Mouse (Mus musculus) hindbrain, embryonic 10.5 days (tissue): ENCODE results near the gene Dscaml1. TPM values are rescaled to one million over a fixed set of nuclear protein-coding genes. Genes with fewer than 3 reads are reported as not detected.

Experiments used
- DNase-seq: peaks from one replicate; pipeline ENCODE4 v3.0.0-alpha.2; 2017; ENCODE audit warnings: low spot score
- H3K27ac ChIP-seq: fragments of 300-500 bp; sonication (generic); 2 replicates; pipeline ENCODE4 v1.5.1; 2016; ENCODE audit warnings: mild to moderate bottlenecking, moderate library complexity
- H3K27me3 ChIP-seq: fragments of 300-500 bp; sonication (generic); 2 replicates; pipeline ENCODE4 v1.6.1; 2016; ENCODE audit warnings: mild to moderate bottlenecking; ENCODE audit not compliant: poor library complexity, insufficient read depth, severe bottlenecking
- H3K36me3 ChIP-seq: fragments of 300-500 bp; sonication (generic); 2 replicates; pipeline ENCODE4 v1.6.1; 2016; ENCODE audit warnings: mild to moderate bottlenecking, moderate library complexity
- H3K4me1 ChIP-seq: fragments of 300-500 bp; sonication (generic); replicated peaks from 2 replicates; pipeline ENCODE4 v1.6.1; 2016; ENCODE audit warnings: mild to moderate bottlenecking
- H3K4me3 ChIP-seq: fragments of 300-500 bp; sonication (generic); 2 replicates; pipeline ENCODE4 v1.5.1; 2016; ENCODE audit warnings: mild to moderate bottlenecking, moderate library complexity
- H3K9me3 ChIP-seq: fragments of 300-500 bp; sonication (generic); 2 replicates; pipeline ENCODE4 v1.6.1; 2016; ENCODE audit warnings: mild to moderate bottlenecking, moderate library complexity
- WGBS: fragments of 180-500 bp; shearing (Covaris S2); methylation state at CpG from one replicate; pipeline ENCODE4 v1.1.7; 2016; 5-methylcytosine and 5-hydroxymethylcytosine counted together
- polyA plus RNA-seq: library from polyadenylated mRNA; unstranded; fragments of >200 nt; fragmentation: Nextera tagmentation; extraction: Ambion mirVana; gene quantifications from 2 replicates; pipeline ENCODE4 v1.2.1, GENCODE M21; 2016

Dscaml1 gene
- polyA plus RNA-seq, 1 experiment from 2014 or later, result 0.78 TPM

- H3K36me3 ChIP-seq, result no peaks in the 10 kb centered on the region
- H3K4me3 ChIP-seq, result no peak overlapping the region
- WGBS, result 75% methylated on average over 4 of the region's 4 CpGs
- peaks cover 20% of the 10 kb centered on the region; the same call in 1 of the 2 replicates for H3K27me3 ChIP-seq
- H3K9me3 ChIP-seq, result no peaks in the 10 kb centered on the region
- peaks cover 10% of the 10 kb centered on the region for H3K4me1 ChIP-seq
- DNase-seq, result no peak
- no peak overlapping the region for H3K27ac ChIP-seq
These were observed 12.6 kb downstream of the Dscaml1 start for GRCm38 (mm10) chr9:45439025-45439424.

GRCm38 (mm10) chr9:45440083-45440784 is 13.8 kb downstream of the Dscaml1 start:
- WGBS, result 85% methylated on average over 16 of the region's 16 CpGs
- peaks cover 10% of the 10 kb centered on the region for H3K4me1 ChIP-seq
- H3K9me3 ChIP-seq, result no peaks in the 10 kb centered on the region
- no peaks in the 10 kb centered on the region for H3K36me3 ChIP-seq
- H3K27me3 ChIP-seq, result peaks cover 10% of the 10 kb centered on the region; the same call in 1 of the 2 replicates
- no peak for DNase-seq
- H3K27ac ChIP-seq, result no peak overlapping the region
- no peak overlapping the region for H3K4me3 ChIP-seq

GRCm38 (mm10) chr9:45444251-45444798 is 17.9 kb downstream of the Dscaml1 start:
- no peak overlapping the region for H3K4me3 ChIP-seq
- WGBS, result 81% methylated on average over 5 of the region's 5 CpGs
- H3K27ac ChIP-seq, result no peak overlapping the region
- peaks cover 24% of the 10 kb centered on the region for H3K27me3 ChIP-seq
- no peak for DNase-seq
- H3K9me3 ChIP-seq, result no peaks in the 10 kb centered on the region
- peaks cover 9% of the 10 kb centered on the region for H3K4me1 ChIP-seq
- no peaks in the 10 kb centered on the region for H3K36me3 ChIP-seq

- 85% methylated on average over 4 of the region's 4 CpGs for WGBS
- H3K9me3 ChIP-seq, result no peaks in the 10 kb centered on the region
- peaks cover 24% of the 10 kb centered on the region for H3K27me3 ChIP-seq
- no peak overlapping the region for H3K27ac ChIP-seq
- H3K4me1 ChIP-seq, result peaks cover 5% of the 10 kb centered on the region; the same call in 1 of the 2 replicates
- no peak for DNase-seq
- H3K36me3 ChIP-seq, result no peaks in the 10 kb centered on the region
- H3K4me3 ChIP-seq, result no peak overlapping the region
These were observed 23.2 kb downstream of the Dscaml1 start for GRCm38 (mm10) chr9:45449658-45450057.

- no peak overlapping the region for H3K27ac ChIP-seq
- WGBS, result 89% methylated on average over 4 of the region's 4 CpGs
- no peak overlapping the region for H3K4me3 ChIP-seq
- no peaks in the 10 kb centered on the region for H3K9me3 ChIP-seq
- no peaks in the 10 kb centered on the region for H3K36me3 ChIP-seq
- peaks cover 22% of the 10 kb centered on the region for H3K27me3 ChIP-seq
- no peak for DNase-seq
- H3K4me1 ChIP-seq, result peaks cover 5% of the 10 kb centered on the region; the same call in 1 of the 2 replicates
These were observed 24.9 kb downstream of the Dscaml1 start for GRCm38 (mm10) chr9:45451346-45451745.

GRCm38 (mm10) chr9:45454032-45454431 is 27.6 kb downstream of the Dscaml1 start:
- DNase-seq, result no peak
- Histone ChIP-seq H3K4me1 (peaks cover 8% of the 10 kb centered on the region; the same call in 1 of the 2 replicates), H3K9me3 (no peaks in the 10 kb centered on the region), H3K27me3 (no peaks in the 10 kb centered on the region), H3K27ac (no peak overlapping the region), H3K36me3 (no peaks in the 10 kb centered on the region), H3K4me3 (no peak overlapping the region)
- 88% methylated on average over 10 of the region's 10 CpGs for WGBS

- H3K27ac ChIP-seq, result no peak overlapping the region
- no peak overlapping the region for H3K4me3 ChIP-seq
- no peaks in the 10 kb centered on the region for H3K27me3 ChIP-seq
- WGBS, result 73% methylated on average over 8 of the region's 8 CpGs
- no peak for DNase-seq
- H3K36me3 ChIP-seq, result no peaks in the 10 kb centered on the region
- peaks cover 8% of the 10 kb centered on the region; the same call in 1 of the 2 replicates for H3K4me1 ChIP-seq
- no peaks in the 10 kb centered on the region for H3K9me3 ChIP-seq
These were observed 28.6 kb downstream of the Dscaml1 start for GRCm38 (mm10) chr9:45454889-45455610.

GRCm38 (mm10) chr9:45457200-45457599 is 30.8 kb downstream of the Dscaml1 start:
- WGBS, result 44% methylated on average over 7 of the region's 7 CpGs
- no peak overlapping the region for H3K27ac ChIP-seq

GRCm38 (mm10) chr9:45458363-45458762 is 31.9 kb downstream of the Dscaml1 start:
- no peak for DNase-seq
- Histone ChIP-seq H3K36me3 (no peaks in the 10 kb centered on the region), H3K4me1 (peaks cover 8% of the 10 kb centered on the region; the same call in 1 of the 2 replicates), H3K27ac (no peak overlapping the region), H3K9me3 (no peaks in the 10 kb centered on the region), H3K27me3 (no peaks in the 10 kb centered on the region), H3K4me3 (no peak overlapping the region)
- 63% methylated on average over 14 of the region's 14 CpGs for WGBS

More at GRCm38 (mm10) chr9:45457200-45457599, 30.8 kb downstream of the Dscaml1 start:
- Histone ChIP-seq H3K4me3 (no peak overlapping the region), H3K36me3 (no peaks in the 10 kb centered on the region), H3K27me3 (no peaks in the 10 kb centered on the region), H3K4me1 (peaks cover 8% of the 10 kb centered on the region; the same call in 1 of the 2 replicates), H3K9me3 (no peaks in the 10 kb centered on the region)
- no peak for DNase-seq

GRCm38 (mm10) chr9:45465396-45466019 is 39.1 kb downstream of the Dscaml1 start:
- 53% methylated on average over 6 of the region's 6 CpGs for WGBS
- Histone ChIP-seq H3K4me1 (peaks cover 11% of the 10 kb centered on the region), H3K36me3 (no peaks in the 10 kb centered on the region), H3K9me3 (no peaks in the 10 kb centered on the region), H3K27me3 (no peaks in the 10 kb centered on the region), H3K27ac (0 out of 2 replicates have a peak overlapping the region, but pooled peaks have one; percentile 41), H3K4me3 (no peak overlapping the region)
- no peak for DNase-seq

- H3K27me3 ChIP-seq, result no peaks in the 10 kb centered on the region
- peaks cover 19% of the 10 kb centered on the region for H3K4me1 ChIP-seq
- H3K9me3 ChIP-seq, result no peaks in the 10 kb centered on the region
- no peaks in the 10 kb centered on the region for H3K36me3 ChIP-seq
- no peak overlapping the region for H3K27ac ChIP-seq
- DNase-seq, result no peak
- no peak overlapping the region for H3K4me3 ChIP-seq
- WGBS, result 83% methylated on average over 10 of the region's 10 CpGs
These were observed 41.8 kb downstream of the Dscaml1 start for GRCm38 (mm10) chr9:45468235-45468634.

- Histone ChIP-seq H3K27ac (no peak overlapping the region), H3K27me3 (no peaks in the 10 kb centered on the region), H3K36me3 (no peaks in the 10 kb centered on the region), H3K4me3 (no peak overlapping the region), H3K9me3 (no peaks in the 10 kb centered on the region), H3K4me1 (peaks cover 11% of the 10 kb centered on the region)
- WGBS, result 90% methylated on average over 10 of the region's 10 CpGs
- DNase-seq, result no peak
These were observed 44.5 kb downstream of the Dscaml1 start for GRCm38 (mm10) chr9:45470746-45471471.
